Mouse (Mus musculus) frontal cortex, postnatal 14 days (tissue): Measurements from ENCODE around the gene Syngr2.
A peak's percentile ranks its signal among the peaks of the same experiment; 100 is the strongest.
"Not testable (repeated sequence)": the region's sequence is repeated elsewhere in the genome, so short reads cannot be mapped to it uniquely, and the experiment has no call there.

Experiments
- DNase-seq, 2 experiments: peaks; one replicate each; pipeline ENCODE4 v3.0.0; 2022; ENCODE audit warnings: low spot score in 2 of 2

The Syngr2 gene

GRCm38 (mm10) chr11:117810401-117811046 lies 1.1 kb downstream of the Syngr2 start:
- DNase-seq: peak in 1 of 2 experiments; percentile 58

- no peak for DNase-seq
These were observed 4.4 kb downstream of the Syngr2 start for GRCm38 (mm10) chr11:117813867-117814266.

- DNase-seq: no peak
These were observed 5.4 kb downstream of the Syngr2 start for GRCm38 (mm10) chr11:117814704-117815366.

GRCm38 (mm10) chr11:117815850-117816249 lies 6.4 kb downstream of the Syngr2 start:
- not testable (repeated sequence) for DNase-seq

GRCm38 (mm10) chr11:117816389-117816996 lies 7.0 kb downstream of the Syngr2 start:
- no peak for DNase-seq

- DNase-seq: no peak
These were observed 9.6 kb downstream of the Syngr2 start for GRCm38 (mm10) chr11:117819095-117819494.

GRCm38 (mm10) chr11:117820173-117820572 lies 10.7 kb downstream of the Syngr2 start:
- no peak for DNase-seq

GRCm38 (mm10) chr11:117821868-117822267 lies 12.4 kb downstream of the Syngr2 start:
- DNase-seq: no peak

- no peak for DNase-seq
These were observed 13.3 kb downstream of the Syngr2 start for GRCm38 (mm10) chr11:117822728-117823241.

- DNase-seq: no peak
These were observed 13.9 kb downstream of the Syngr2 start for GRCm38 (mm10) chr11:117823411-117823810.

- peak; percentile 62 to 81 for DNase-seq
These were observed 14.8 kb downstream of the Syngr2 start for GRCm38 (mm10) chr11:117824060-117824969.

- DNase-seq: no peak
These were observed 16.0 kb downstream of the Syngr2 start, which contains the start of the genes Afmid and Tk1 for GRCm38 (mm10) chr11:117825333-117826101. Afmid (plus strand) TSS chr11:117825924. Tk1 (minus strand) TSS chr11:117826092.

GRCm38 (mm10) chr11:117826164-117826563 lies 16.7 kb downstream of the Syngr2 start:
- DNase-seq: no peak

GRCm38 (mm10) chr11:117826916-117827315 lies 17.4 kb downstream of the Syngr2 start:
- no peak for DNase-seq

- DNase-seq: no peak
These were observed 17.9 kb downstream of the Syngr2 start for GRCm38 (mm10) chr11:117827386-117827785.

- DNase-seq: no peak
These were observed 18.9 kb downstream of the Syngr2 start for GRCm38 (mm10) chr11:117828149-117828887.

GRCm38 (mm10) chr11:117828888-117829604 lies 19.6 kb downstream of the Syngr2 start:
- DNase-seq: no peak

- no peak for DNase-seq
These were observed 20.3 kb downstream of the Syngr2 start for GRCm38 (mm10) chr11:117829671-117830215.

GRCm38 (mm10) chr11:117830401-117830800 lies 20.9 kb downstream of the Syngr2 start:
- DNase-seq: no peak
